Mouse (Mus musculus): Measurements from ENCODE around the gene Best1. TPM values are rescaled to one million over a fixed set of nuclear protein-coding genes. Genes with fewer than 3 reads are reported as not detected.

Best1 gene
- polyA plus RNA-seq, 1 experiment from 2014 or later, result 1.4 TPM

GRCm38 (mm10) chr19:10015442-10015841 is 14.0 kb upstream of the Best1 start:
- no peak overlapping the region for H3K4me3 ChIP-seq (ENCODE audit: low read length)
- H3K36me3 ChIP-seq (ENCODE audit: insufficient read depth, low read length), result no peaks in the 10 kb centered on the region
- H3K4me1 ChIP-seq (ENCODE audit: insufficient read depth, low read length), result peaks cover 47% of the 10 kb centered on the region
- H3K9ac ChIP-seq (replicated peaks; ENCODE audit: low read length), result no peak overlapping the region
- no peaks in the 10 kb centered on the region for H3K27me3 ChIP-seq (ENCODE audit: insufficient read depth, low read length)
- H3K9me3 ChIP-seq (ENCODE audit: low read length), result no peaks in the 10 kb centered on the region
- no peak for ATAC-seq (ENCODE audit: low FRiP score, low TSS enrichment)
- 77% methylated on average over 4 of the region's 4 CpGs for WGBS
- H3K4me2 ChIP-seq (replicated peaks; ENCODE audit: low read depth, low read length), result no peak overlapping the region
- H3K27ac ChIP-seq (ENCODE audit: low read length), result no peak overlapping the region

GRCm38 (mm10) chr19:10014824-10015223 is 13.4 kb upstream of the Best1 start:
- H3K36me3 ChIP-seq (ENCODE audit: insufficient read depth, low read length), result no peaks in the 10 kb centered on the region
- H3K9ac ChIP-seq (replicated peaks; ENCODE audit: low read length), result no peak overlapping the region
- no peaks in the 10 kb centered on the region for H3K9me3 ChIP-seq (ENCODE audit: low read length)
- no peak overlapping the region for H3K27ac ChIP-seq (ENCODE audit: low read length)
- 67% methylated on average over 13 of the region's 13 CpGs for WGBS
- H3K4me3 ChIP-seq (ENCODE audit: low read length), result no peak overlapping the region
- H3K27me3 ChIP-seq (ENCODE audit: insufficient read depth, low read length), result no peaks in the 10 kb centered on the region
- H3K4me2 ChIP-seq (replicated peaks; ENCODE audit: low read depth, low read length), result no peak overlapping the region
- ATAC-seq (ENCODE audit: low FRiP score, low TSS enrichment), result no peak
- peaks cover 47% of the 10 kb centered on the region for H3K4me1 ChIP-seq (ENCODE audit: insufficient read depth, low read length)

GRCm38 (mm10) chr19:10013913-10014312 is 12.5 kb upstream of the Best1 start:
- WGBS, result 35% methylated on average over 5 of the region's 5 CpGs
- Histone ChIP-seq H3K4me3 (ENCODE audit: low read length) (no peak overlapping the region), H3K27me3 (ENCODE audit: insufficient read depth, low read length) (no peaks in the 10 kb centered on the region), H3K9me3 (ENCODE audit: low read length) (no peaks in the 10 kb centered on the region), H3K9ac (replicated peaks; ENCODE audit: low read length) (no peak overlapping the region), H3K36me3 (ENCODE audit: insufficient read depth, low read length) (no peaks in the 10 kb centered on the region), H3K27ac (ENCODE audit: low read length) (peak overlapping the region; percentile 88), H3K4me1 (ENCODE audit: insufficient read depth, low read length) (peaks cover 39% of the 10 kb centered on the region), H3K4me2 (replicated peaks; ENCODE audit: low read depth, low read length) (no peak overlapping the region)
- ATAC-seq (ENCODE audit: low FRiP score, low TSS enrichment), result peak; percentile 12; the same call in 1 of the 2 replicates

GRCm38 (mm10) chr19:10013348-10013747 is 11.9 kb upstream of the Best1 start:
- Histone ChIP-seq H3K9me3 (ENCODE audit: low read length) (no peaks in the 10 kb centered on the region), H3K36me3 (ENCODE audit: insufficient read depth, low read length) (no peaks in the 10 kb centered on the region), H3K4me2 (replicated peaks; ENCODE audit: low read depth, low read length) (no peak overlapping the region), H3K4me3 (ENCODE audit: low read length) (no peak overlapping the region), H3K27me3 (ENCODE audit: insufficient read depth, low read length) (no peaks in the 10 kb centered on the region), H3K9ac (replicated peaks; ENCODE audit: low read length) (no peak overlapping the region; the same call in 1 of the 2 replicates), H3K27ac (ENCODE audit: low read length) (peak overlapping the region; percentile 88), H3K4me1 (ENCODE audit: insufficient read depth, low read length) (peaks cover 34% of the 10 kb centered on the region)
- WGBS, result 21% methylated on average over 3 of the region's 3 CpGs
- ATAC-seq (ENCODE audit: low FRiP score, low TSS enrichment), result no peak

- Histone ChIP-seq H3K4me1 (ENCODE audit: insufficient read depth, low read length) (peaks cover 32% of the 10 kb centered on the region), H3K27ac (ENCODE audit: low read length) (peak overlapping the region; percentile 88), H3K4me3 (ENCODE audit: low read length) (no peak overlapping the region), H3K27me3 (ENCODE audit: insufficient read depth, low read length) (no peaks in the 10 kb centered on the region), H3K36me3 (ENCODE audit: insufficient read depth, low read length) (no peaks in the 10 kb centered on the region), H3K9me3 (ENCODE audit: low read length) (no peaks in the 10 kb centered on the region), H3K9ac (replicated peaks; ENCODE audit: low read length) (no peak overlapping the region; the same call in 1 of the 2 replicates), H3K4me2 (replicated peaks; ENCODE audit: low read depth, low read length) (0 out of 2 replicates have a peak overlapping the region, but pooled peaks have one; percentile 3)
- WGBS, result 13% methylated on average over 6 of the region's 6 CpGs
- ATAC-seq (ENCODE audit: low FRiP score, low TSS enrichment), result peak; percentile 64
These were observed 11.4 kb upstream of the Best1 start for GRCm38 (mm10) chr19:10012827-10013278.

- H3K4me1 ChIP-seq (ENCODE audit: insufficient read depth, low read length), result peaks cover 27% of the 10 kb centered on the region
- no peak overlapping the region for H3K4me2 ChIP-seq (replicated peaks; ENCODE audit: low read depth, low read length)
- H3K4me3 ChIP-seq (ENCODE audit: low read length), result no peak overlapping the region
- no peaks in the 10 kb centered on the region for H3K36me3 ChIP-seq (ENCODE audit: insufficient read depth, low read length)
- 67% methylated on average over 1 of the region's 1 CpGs for WGBS
- no peak overlapping the region for H3K27ac ChIP-seq (ENCODE audit: low read length)
- ATAC-seq (ENCODE audit: low FRiP score, low TSS enrichment), result no peak
- H3K9me3 ChIP-seq (ENCODE audit: low read length), result no peaks in the 10 kb centered on the region
- no peak overlapping the region for H3K9ac ChIP-seq (replicated peaks; ENCODE audit: low read length)
- no peaks in the 10 kb centered on the region for H3K27me3 ChIP-seq (ENCODE audit: insufficient read depth, low read length)
These were observed 10.0 kb upstream of the Best1 start for GRCm38 (mm10) chr19:10011408-10011807.

- 88% methylated on average over 1 of the region's 1 CpGs for WGBS
These were observed 2.3 kb upstream of the Best1 start for GRCm38 (mm10) chr19:10003696-10004095.

GRCm38 (mm10) chr19:10000330-10000729 is 1.1 kb downstream of the Best1 start:
- H3K27ac ChIP-seq (ENCODE audit: low read length), result no peak overlapping the region
- H3K36me3 ChIP-seq (ENCODE audit: insufficient read depth, low read length), result no peaks in the 10 kb centered on the region
- no peaks in the 10 kb centered on the region for H3K4me1 ChIP-seq (ENCODE audit: insufficient read depth, low read length)
- H3K4me2 ChIP-seq (replicated peaks; ENCODE audit: low read depth, low read length), result no peak overlapping the region
- H3K4me3 ChIP-seq (ENCODE audit: low read length), result no peak overlapping the region
- H3K9ac ChIP-seq (replicated peaks; ENCODE audit: low read length), result 0 out of 2 replicates have a peak overlapping the region, but pooled peaks have one; percentile 12
- no peak for ATAC-seq (ENCODE audit: low FRiP score, low TSS enrichment)
- no peaks in the 10 kb centered on the region for H3K27me3 ChIP-seq (ENCODE audit: insufficient read depth, low read length)
- H3K9me3 ChIP-seq (ENCODE audit: low read length), result no peaks in the 10 kb centered on the region
- WGBS, result 18% methylated on average over 3 of the region's 3 CpGs

More at GRCm38 (mm10) chr19:10003696-10004095, 2.3 kb upstream of the Best1 start:
- Histone ChIP-seq H3K9me3 (ENCODE audit: low read length) (no peaks in the 10 kb centered on the region), H3K27ac (ENCODE audit: low read length) (no peak overlapping the region), H3K27me3 (ENCODE audit: insufficient read depth, low read length) (no peaks in the 10 kb centered on the region), H3K4me1 (ENCODE audit: insufficient read depth, low read length) (no peaks in the 10 kb centered on the region), H3K36me3 (ENCODE audit: insufficient read depth, low read length) (no peaks in the 10 kb centered on the region), H3K4me2 (replicated peaks; ENCODE audit: low read depth, low read length) (no peak overlapping the region), H3K4me3 (ENCODE audit: low read length) (no peak overlapping the region), H3K9ac (replicated peaks; ENCODE audit: low read length) (no peak overlapping the region)
- ATAC-seq (ENCODE audit: low FRiP score, low TSS enrichment), result no peak

GRCm38 (mm10) chr19:9998736-9999486 is 2.5 kb downstream of the Best1 start:
- Histone ChIP-seq H3K27me3 (ENCODE audit: insufficient read depth, low read length) (no peaks in the 10 kb centered on the region), H3K27ac (ENCODE audit: low read length) (no peak overlapping the region), H3K36me3 (ENCODE audit: insufficient read depth, low read length) (no peaks in the 10 kb centered on the region), H3K4me2 (replicated peaks; ENCODE audit: low read depth, low read length) (no peak overlapping the region), H3K9ac (replicated peaks; ENCODE audit: low read length) (no peak overlapping the region), H3K4me3 (ENCODE audit: low read length) (no peak overlapping the region), H3K9me3 (ENCODE audit: low read length) (no peaks in the 10 kb centered on the region), H3K4me1 (ENCODE audit: insufficient read depth, low read length) (no peaks in the 10 kb centered on the region)
- ATAC-seq (ENCODE audit: low FRiP score, low TSS enrichment), result no peak
- 65% methylated on average over 13 of the region's 13 CpGs for WGBS

- no peaks in the 10 kb centered on the region for H3K9me3 ChIP-seq (ENCODE audit: low read length)
- H3K27ac ChIP-seq (ENCODE audit: low read length), result no peak overlapping the region
- H3K4me2 ChIP-seq (replicated peaks; ENCODE audit: low read depth, low read length), result no peak overlapping the region
- WGBS, result 74% methylated on average over 2 of the region's 2 CpGs
- H3K4me3 ChIP-seq (ENCODE audit: low read length), result no peak overlapping the region
- peaks cover 4% of the 10 kb centered on the region; the same call in 1 of the 2 replicates for H3K4me1 ChIP-seq (ENCODE audit: insufficient read depth, low read length)
- H3K27me3 ChIP-seq (ENCODE audit: insufficient read depth, low read length), result no peaks in the 10 kb centered on the region
- H3K9ac ChIP-seq (replicated peaks; ENCODE audit: low read length), result no peak overlapping the region
- no peak for ATAC-seq (ENCODE audit: low FRiP score, low TSS enrichment)
- no peaks in the 10 kb centered on the region for H3K36me3 ChIP-seq (ENCODE audit: insufficient read depth, low read length)
These were observed 3.4 kb downstream of the Best1 start for GRCm38 (mm10) chr19:9998063-9998416.
